Mouse (Mus musculus) midbrain, embryonic 11.5 days (tissue): ENCODE results near the gene 2700097O09Rik. TPM values are rescaled to one million over a fixed set of nuclear protein-coding genes. Genes with fewer than 3 reads are reported as not detected.

ENCODE experiments used
- ATAC-seq: fragments of 200-750 bp; cut with Nextera tagmentation; 2 replicates; pipeline ENCODE4 v1.8.0; 2017; ENCODE audit warnings: moderate TSS enrichment, moderate library complexity; ENCODE audit not compliant: low FRiP score
- DNase-seq: peaks from one replicate; pipeline ENCODE4 v3.0.0; 2015; ENCODE audit warnings: low spot score; ENCODE audit errors: missing footprints
- H3K27ac ChIP-seq: fragments of 300-500 bp; sonication (generic); 2 replicates; pipeline ENCODE4 v1.5.1; 2014; ENCODE audit warnings: low read depth, low read length
- H3K27me3 ChIP-seq: fragments of 300-500 bp; sonication (generic); 2 replicates; pipeline ENCODE4 v1.6.1; 2014; ENCODE audit warnings: mild to moderate bottlenecking, low read length, moderate library complexity, mixed read lengths; ENCODE audit not compliant: control insufficient read depth, insufficient read depth
- H3K36me3 ChIP-seq: fragments of 300-500 bp; sonication (generic); 2 replicates; pipeline ENCODE4 v1.6.1; 2014; ENCODE audit warnings: mild to moderate bottlenecking, low read length, moderate library complexity, mixed read lengths; ENCODE audit not compliant: control insufficient read depth, insufficient read depth
- H3K4me1 ChIP-seq: fragments of 300-500 bp; sonication (generic); 2 replicates; pipeline ENCODE4 v1.6.1; 2014; ENCODE audit warnings: low read length; ENCODE audit not compliant: control insufficient read depth, insufficient read depth
- H3K4me2 ChIP-seq: fragments of 300-500 bp; sonication (generic); 2 replicates; pipeline ENCODE4 v1.6.1; 2014; ENCODE audit warnings: mild to moderate bottlenecking, moderate library complexity
- H3K4me3 ChIP-seq: fragments of 300-500 bp; sonication (generic); 2 replicates; pipeline ENCODE4 v1.5.1; 2014; ENCODE audit warnings: low read depth, low read length
- H3K9ac ChIP-seq: fragments of 300-500 bp; sonication (generic); 2 replicates; pipeline ENCODE4 v1.6.1; 2014; ENCODE audit warnings: low read length
- H3K9me3 ChIP-seq: fragments of 300-500 bp; sonication (generic); 2 replicates; pipeline ENCODE4 v1.6.1; 2016; ENCODE audit warnings: low read length; ENCODE audit not compliant: control insufficient read depth
- WGBS: fragments of 180-500 bp; shearing (Covaris S2); extraction: QIAGEN DNeasy Blood & Tissue Kit; methylation state at CpG from one replicate; pipeline ENCODE4 v1.1.7; 2014; 5-methylcytosine and 5-hydroxymethylcytosine counted together
- polyA plus RNA-seq: library from polyadenylated mRNA; unstranded; fragments of >200 nt; fragmentation: Nextera tagmentation; extraction: Ambion mirVana; gene quantifications from 2 replicates; pipeline ENCODE4 v1.2.1, GENCODE M21; 2014

The 2700097O09Rik gene
- polyA plus RNA-seq, 1 experiment from 2014 or later, result 33.2 TPM

GRCm38 (mm10) chr12:54998411-54998810 is 81.5 kb downstream of the 2700097O09Rik start:
- DNase-seq (no peak), ATAC-seq (no peak)
- Histone ChIP-seq H3K27ac (no peak overlapping the region), H3K4me3 (no peak overlapping the region), H3K9ac (no peak overlapping the region), H3K4me1 (no peaks in the 10 kb centered on the region), H3K27me3 (no peaks in the 10 kb centered on the region), H3K4me2 (no peak overlapping the region), H3K36me3 (no peaks in the 10 kb centered on the region), H3K9me3 (no peaks in the 10 kb centered on the region)
- WGBS, result 80% methylated on average over 5 of the region's 5 CpGs

GRCm38 (mm10) chr12:54996979-54997474 is 82.9 kb downstream of the 2700097O09Rik start:
- WGBS, result 90% methylated on average over 6 of the region's 6 CpGs

GRCm38 (mm10) chr12:54995965-54996364 is 83.9 kb downstream of the 2700097O09Rik start:
- ATAC-seq (no peak), DNase-seq (no peak)
- 71% methylated on average over 3 of the region's 3 CpGs for WGBS
- H3K4me3 ChIP-seq, result no peak overlapping the region
- H3K9me3 ChIP-seq, result no peaks in the 10 kb centered on the region
- no peaks in the 10 kb centered on the region for H3K27me3 ChIP-seq
- H3K4me1 ChIP-seq, result no peaks in the 10 kb centered on the region
- no peaks in the 10 kb centered on the region for H3K36me3 ChIP-seq
- H3K27ac ChIP-seq, result no peak overlapping the region
- H3K4me2 ChIP-seq, result no peak overlapping the region
- no peak overlapping the region for H3K9ac ChIP-seq

More at GRCm38 (mm10) chr12:54996979-54997474, 82.9 kb downstream of the 2700097O09Rik start:
- Histone ChIP-seq H3K27me3 (no peaks in the 10 kb centered on the region), H3K36me3 (no peaks in the 10 kb centered on the region), H3K4me3 (no peak overlapping the region), H3K4me1 (no peaks in the 10 kb centered on the region), H3K9me3 (no peaks in the 10 kb centered on the region), H3K9ac (no peak overlapping the region), H3K4me2 (no peak overlapping the region), H3K27ac (no peak overlapping the region)
- ATAC-seq (no peak), DNase-seq (no peak)

Other genes with a start within 250 kb of the 2700097O09Rik start
- gene Cfl2, start 217.2 kb downstream of the 2700097O09Rik start, polyA plus RNA-seq, result 278 and 287 TPM in 2 replicates
- gene Gm20403, start 93.6 kb downstream of the 2700097O09Rik start, polyA plus RNA-seq, result not detected in 2 replicates
- gene Baz1a, start 65.8 kb downstream of the 2700097O09Rik start, polyA plus RNA-seq, result 34.3 and 37.7 TPM in 2 replicates
- 176 and 184 TPM in 2 replicates for gene Srp54a, start 152 bp upstream of the 2700097O09Rik start, polyA plus RNA-seq
- 13.6 and 16.0 TPM in 2 replicates for gene Fam177a, start 44.4 kb upstream of the 2700097O09Rik start, polyA plus RNA-seq
- 56.3 and 60.0 TPM in 2 replicates for gene Srp54b, start 75.0 kb upstream of the 2700097O09Rik start, polyA plus RNA-seq
- not detected in 2 replicates for gene 1700047I17Rik2, start 119.5 kb upstream of the 2700097O09Rik start, polyA plus RNA-seq
- gene Srp54c, start 150.1 kb upstream of the 2700097O09Rik start, polyA plus RNA-seq, result 73.4 and 82.2 TPM in 2 replicates
- gene 1110008L16Rik, start 219.5 kb upstream of the 2700097O09Rik start, polyA plus RNA-seq, result 17.1 and 17.9 TPM in 2 replicates
- 33.4 and 37.4 TPM in 2 replicates for gene Ppp2r3c, start 222.9 kb upstream of the 2700097O09Rik start, polyA plus RNA-seq